Mouse (Mus musculus) pancreas, adult 10 weeks (tissue): Measurements from ENCODE around the gene Alg1. TPM values are rescaled to one million over a fixed set of nuclear protein-coding genes. Genes with fewer than 3 reads are reported as not detected.

Source experiments
- polyA plus RNA-seq: library from polyadenylated mRNA; stranded (reverse); fragments of 350-450 nt; fragmentation: Illumina TruSeq; extraction: RNeasy Lipid Tissue Mini Kit (QIAGEN cat#74804); gene quantifications from one replicate; pipeline ENCODE4 v1.2.3, GENCODE M21; 2015; ENCODE audit warnings: low read depth, low replicate concordance; ENCODE audit not compliant: insufficient read depth

The Alg1 gene
- polyA plus RNA-seq = 17.2 TPM

DNA sequence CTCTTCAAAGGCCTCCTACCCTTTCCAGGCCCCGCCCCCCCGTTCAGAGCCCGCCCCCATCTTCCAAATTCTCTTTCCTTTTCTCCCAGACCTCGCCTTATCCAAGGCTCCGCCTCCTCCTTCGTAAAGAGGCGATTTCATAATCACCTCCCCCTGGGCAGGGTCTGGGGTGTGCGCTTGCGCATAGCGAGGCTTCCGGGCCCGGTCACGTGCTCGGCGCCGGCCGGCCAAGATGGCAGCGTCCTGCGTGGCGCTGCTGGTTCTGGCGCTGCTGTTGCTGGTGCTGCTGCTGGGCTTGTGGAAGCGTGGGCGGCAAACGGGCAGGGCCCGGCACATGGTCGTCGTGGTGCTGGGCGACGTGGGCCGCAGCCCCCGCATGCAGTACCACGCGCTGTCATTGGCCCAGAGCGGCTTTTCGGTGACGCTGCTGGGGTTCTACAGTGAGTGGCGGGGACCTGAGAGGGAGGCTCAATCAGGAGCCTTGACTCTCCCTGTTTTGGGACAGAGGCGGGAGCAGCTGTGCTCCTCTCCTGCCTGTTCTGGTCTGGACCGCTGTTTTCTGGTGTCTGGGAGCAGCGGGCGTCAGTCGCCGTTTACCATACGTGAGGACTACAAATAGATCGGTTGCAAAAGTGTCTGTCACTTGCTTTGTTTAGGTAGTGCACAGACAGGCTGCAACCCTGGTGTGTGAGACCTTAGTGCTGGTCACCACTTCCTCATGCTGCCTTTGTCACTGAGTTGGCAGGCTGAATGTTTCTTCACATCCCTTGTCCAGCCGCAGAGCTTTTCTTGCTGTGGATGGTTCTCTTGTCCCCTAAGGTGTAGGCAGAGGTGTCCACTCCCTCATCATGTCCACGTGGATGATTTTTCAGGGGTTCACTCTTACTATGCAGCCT is at the start of gene Alg1:
Alg1 (plus strand) TSS at position 204 of the 896 bp plus-strand sequence.

DNA sequence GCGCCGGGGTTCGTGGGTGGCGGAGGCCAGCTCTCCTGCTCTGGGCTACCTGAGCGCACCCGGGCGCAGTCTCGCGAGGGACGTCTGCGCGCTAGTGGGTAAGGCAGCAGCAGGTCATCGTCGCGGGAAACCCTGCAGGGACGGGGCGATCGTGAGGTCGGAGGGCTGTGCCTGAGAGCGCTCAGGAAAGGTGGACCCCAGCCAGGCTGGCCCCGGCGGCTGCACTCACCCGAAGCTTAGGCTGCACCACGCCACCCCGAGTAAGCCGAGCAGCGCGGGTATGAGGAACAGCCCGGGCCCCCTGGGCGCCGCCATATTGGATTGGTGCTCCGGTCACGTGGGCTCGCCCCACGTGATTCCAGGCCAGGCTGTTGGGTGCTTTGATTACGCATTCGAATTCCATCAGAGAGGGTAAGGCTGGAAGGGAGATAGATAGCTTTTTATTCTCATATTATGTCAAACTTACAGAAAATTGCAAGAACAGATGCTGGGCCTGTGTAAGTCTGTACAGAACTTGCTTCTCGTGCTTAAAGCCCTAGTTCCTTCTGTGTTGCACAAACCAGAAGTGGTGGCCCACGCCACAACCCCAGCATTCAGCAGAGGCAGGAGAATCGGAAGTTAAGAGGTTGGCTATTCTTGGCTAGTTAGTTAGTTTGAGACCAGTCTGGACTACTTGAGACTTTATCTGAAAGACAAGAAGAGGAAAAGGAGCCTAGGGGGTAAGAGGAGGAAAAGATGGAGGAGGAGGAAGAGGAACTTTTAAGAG is 29.6 kb upstream of the Alg1 start, which contains the start of gene Nagpa:
Nagpa (minus strand) TSS at position 345 of the 766 bp plus-strand sequence.

DNA sequence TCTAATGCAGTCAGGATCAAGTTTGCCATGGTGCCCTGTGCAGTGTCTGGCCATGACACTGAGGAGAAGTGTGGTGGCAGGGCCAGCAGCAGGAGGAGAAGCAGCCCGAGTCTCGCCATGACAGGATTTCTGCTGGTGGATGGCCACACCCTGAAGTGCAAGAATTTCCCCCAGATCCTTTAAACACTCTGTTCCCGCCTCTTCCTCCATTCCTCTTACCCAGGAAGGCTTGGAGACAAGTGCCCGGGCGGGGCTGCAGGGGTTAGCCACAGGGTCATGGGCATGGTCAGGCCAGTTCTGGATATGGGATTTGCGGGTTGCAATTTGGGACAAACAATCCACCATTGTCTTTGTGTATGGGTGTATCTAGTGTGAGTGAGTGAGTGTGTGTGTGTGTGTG is 11.3 kb upstream of the Alg1 start, which contains the start of gene AU021092:
AU021092 (minus strand) TSS at position 160 of the 400 bp plus-strand sequence.

DNA sequence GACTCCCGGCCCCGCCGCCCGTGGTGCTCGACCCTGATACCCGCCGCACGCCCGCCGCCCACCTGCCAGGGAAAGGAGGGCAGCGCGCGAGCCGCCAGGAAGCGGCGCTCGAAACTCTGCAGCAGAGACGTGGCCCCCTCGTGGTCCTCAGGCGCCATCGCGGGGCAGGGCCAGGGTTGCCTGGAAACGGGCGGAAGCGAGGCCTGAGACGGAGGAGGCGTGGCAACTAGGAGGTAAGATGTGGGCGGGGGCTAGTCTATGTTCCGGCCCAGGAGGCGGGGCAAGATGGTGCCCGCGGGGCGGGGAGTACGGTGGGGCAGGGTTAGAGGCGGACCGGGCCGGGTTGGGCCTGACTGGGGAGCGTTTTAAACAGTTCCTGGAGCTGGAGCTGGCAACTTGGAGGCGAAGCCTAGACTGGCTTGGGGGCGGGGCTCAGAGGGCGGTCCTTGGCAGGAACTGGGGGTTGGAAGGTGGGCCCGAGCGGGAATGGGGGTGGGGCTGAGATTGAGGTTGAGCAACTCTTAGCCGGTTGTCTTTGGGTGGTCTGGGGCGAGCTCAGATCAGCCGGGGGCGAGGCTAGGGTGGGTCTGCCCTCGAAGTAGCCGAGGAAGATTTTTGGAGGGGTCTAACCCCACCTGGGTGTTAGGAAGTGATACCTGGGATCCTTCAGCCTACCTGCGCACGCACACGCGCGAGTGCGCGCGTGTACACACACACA is 22.5 kb downstream of the Alg1 start, which contains the start of gene Eef2kmt:
Eef2kmt (minus strand) TSS at position 205 of the 718 bp plus-strand sequence.

Other genes with a start within 250 kb of the Alg1 start
- gene Sept12, start 235.8 kb upstream of the Alg1 start, polyA plus RNA-seq = not detected
- gene Smim22, start 226.3 kb upstream of the Alg1 start, polyA plus RNA-seq = 14.3 TPM
- 16.7 TPM for gene Rogdi, start 220.1 kb upstream of the Alg1 start, polyA plus RNA-seq
- gene Glyr1, start 183.8 kb upstream of the Alg1 start, polyA plus RNA-seq = 27.2 TPM
- 13.5 TPM for gene Ubn1, start 183.6 kb upstream of the Alg1 start, polyA plus RNA-seq
- 4.2 TPM for gene Ppl, start 101.2 kb upstream of the Alg1 start, polyA plus RNA-seq
- gene Sec14l5, start 86.5 kb upstream of the Alg1 start, polyA plus RNA-seq = not detected
- gene Nagpa, start 29.6 kb upstream of the Alg1 start, polyA plus RNA-seq = 6.4 TPM
- gene AU021092, start 11.3 kb upstream of the Alg1 start, polyA plus RNA-seq = 6.8 TPM
- 6.6 TPM for gene Eef2kmt, start 22.4 kb downstream of the Alg1 start, polyA plus RNA-seq